30 mouse cellular contexts compared by ENCODE assay signal in the genomic region with DNA sequence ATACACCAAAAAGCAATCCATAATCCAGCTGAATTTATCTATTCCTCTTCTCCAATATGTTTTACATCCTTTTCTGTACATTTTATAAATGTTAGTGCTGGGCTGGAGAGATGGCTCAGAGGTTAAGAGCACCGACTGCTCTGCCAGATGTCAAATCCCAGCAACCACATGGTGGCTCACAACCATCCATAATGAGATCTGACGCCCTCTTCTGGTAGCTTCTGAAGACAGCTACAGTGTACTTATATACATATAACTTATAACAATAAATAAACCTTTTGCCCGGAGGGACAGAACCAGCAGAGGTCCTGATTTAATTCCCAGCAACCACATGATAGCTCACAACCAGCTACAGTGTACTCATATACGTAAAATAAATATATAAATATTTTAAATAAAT. TPM values are rescaled to one million over a fixed set of nuclear protein-coding genes. Genes with fewer than 3 reads are reported as not detected.
DNase-seq lines count a peak whose midpoint lies in the region; ATAC-seq and TF ChIP-seq lines count a peak whose summit lies in the region.
"Had no signal": no experiment of that assay in that cellular context is flagged by ENCODE, and none has a peak within 500 bp of the region (broad histone marks: within the 10 kb centered on the region; RNA-seq: fewer than 3 reads in every experiment).

No protein-coding gene starts in this region.

- H3K27ac ChIP-seq in intestine, postnatal 0 days (ENCODE audit: low read depth, low read length): no peak overlapping the region
- H3K27ac ChIP-seq in intestine, embryonic 16.5 days (ENCODE audit: low read length): no peak overlapping the region
- H3K27ac ChIP-seq in lung, postnatal 0 days (ENCODE audit: low read length): no peak overlapping the region
- H3K27ac ChIP-seq in left cerebral cortex, adult 2 months: no peak overlapping the region
- H3K27ac ChIP-seq: embryonic facial prominence, embryonic 12.5 days; heart, adult 2 months; hindbrain, embryonic 13.5 days; intestine, embryonic 15.5 days; kidney, embryonic 15.5 days; limb, embryonic 10.5 days; lung, embryonic 15.5 days; neural tube, embryonic 15.5 days had no signal

- H3K9ac ChIP-seq in intestine, postnatal 0 days (ENCODE audit: low read depth, low read length): no peak overlapping the region
- H3K9ac ChIP-seq in intestine, embryonic 16.5 days (ENCODE audit: low read depth, low read length): no peak overlapping the region
- no peak overlapping the region for H3K9ac ChIP-seq in lung, postnatal 0 days (replicated peaks; ENCODE audit: low read depth)
- H3K9ac ChIP-seq: embryonic facial prominence, embryonic 12.5 days; hindbrain, embryonic 13.5 days; intestine, embryonic 15.5 days; kidney, embryonic 15.5 days; lung, embryonic 15.5 days; neural tube, embryonic 15.5 days had no signal

- H3K9me3 ChIP-seq in intestine, postnatal 0 days (ENCODE audit: control insufficient read depth): no peaks in the 10 kb centered on the region
- H3K9me3 ChIP-seq in intestine, embryonic 16.5 days (ENCODE audit: control insufficient read depth, low read length): no peaks in the 10 kb centered on the region
- H3K9me3 ChIP-seq in lung, postnatal 0 days (ENCODE audit: low read length): no peaks in the 10 kb centered on the region
- H3K9me3 ChIP-seq: embryonic facial prominence, embryonic 12.5 days; hindbrain, embryonic 13.5 days; intestine, embryonic 15.5 days; kidney, embryonic 15.5 days; limb, embryonic 10.5 days; lung, embryonic 15.5 days; neural tube, embryonic 15.5 days had no signal

- no peaks in the 10 kb centered on the region for H3K27me3 ChIP-seq in intestine, postnatal 0 days (replicated peaks; ENCODE audit: control insufficient read depth, insufficient read depth, low read length)
- H3K27me3 ChIP-seq in intestine, embryonic 16.5 days (replicated peaks; ENCODE audit: control insufficient read depth, insufficient read depth, low read length): no peaks in the 10 kb centered on the region
- H3K27me3 ChIP-seq in lung, postnatal 0 days (replicated peaks; ENCODE audit: insufficient read depth, low read length): no peaks in the 10 kb centered on the region
- H3K27me3 ChIP-seq: CH12.LX; embryonic facial prominence, embryonic 12.5 days; hindbrain, embryonic 13.5 days; intestine, embryonic 15.5 days; kidney, embryonic 15.5 days; lung, embryonic 15.5 days; neural tube, embryonic 15.5 days had no signal

- ATAC-seq in intestine, postnatal 0 days: no peak
- ATAC-seq in intestine, embryonic 16.5 days: no peak
- ATAC-seq in lung, postnatal 0 days: no peak
- ATAC-seq in inflammation-experienced regulatory T-cells, adult 6 months: no peak
- ATAC-seq: intestine, embryonic 15.5 days had no signal

- H3K4me3 ChIP-seq in intestine, postnatal 0 days (ENCODE audit: low read depth, low read length): no peak overlapping the region
- no peak overlapping the region for H3K4me3 ChIP-seq in intestine, embryonic 16.5 days (ENCODE audit: low read length)
- no peak overlapping the region for H3K4me3 ChIP-seq in lung, postnatal 0 days (ENCODE audit: low read depth, low read length)
- H3K4me3 ChIP-seq in left cerebral cortex, adult 2 months: no peak overlapping the region
- H3K4me3 ChIP-seq: embryonic facial prominence, embryonic 12.5 days; heart, adult 2 months; hindbrain, embryonic 13.5 days; intestine, embryonic 15.5 days; kidney, embryonic 15.5 days; limb, embryonic 10.5 days; lung, embryonic 15.5 days; neural tube, embryonic 15.5 days had no signal

- H3K4me2 ChIP-seq in intestine, postnatal 0 days (replicated peaks; ENCODE audit: low read depth): no peak overlapping the region
- no peak overlapping the region for H3K4me2 ChIP-seq in intestine, embryonic 16.5 days (ENCODE audit: low read depth, low read length)
- H3K4me2 ChIP-seq in lung, postnatal 0 days (replicated peaks; ENCODE audit: low read depth, low read length): no peak overlapping the region
- H3K4me2 ChIP-seq: embryonic facial prominence, embryonic 12.5 days; hindbrain, embryonic 13.5 days; intestine, embryonic 15.5 days; kidney, embryonic 15.5 days; lung, embryonic 15.5 days; midbrain, embryonic 11.5 days; neural tube, embryonic 15.5 days had no signal

- DNase-seq in lung, postnatal 0 days (ENCODE audit: low spot score): no peak
- DNase-seq in lung, postnatal 10 days: no peak
- DNase-seq in ZHBTc4 (ENCODE audit: low read depth, low spot score): peak; percentile 66
- DNase-seq in left cerebral cortex, adult 2 months (ENCODE audit: extremely low spot score in 1 of 2, low spot score in 2 of 2): no peak
- DNase-seq: B cell, adult 2 months; cerebellum, adult 18-20 months; cerebellum, postnatal 14 days; gastrocnemius, postnatal 25 days; heart, adult 2 months; right cerebral cortex, adult 18-20 months; thymus, adult 2 months; thymus, postnatal 4 days had no signal

- WGBS in intestine, postnatal 0 days: 70% methylated on average over 4 of the region's 4 CpGs
- 73% methylated on average over 4 of the region's 4 CpGs for WGBS in intestine, embryonic 16.5 days
- WGBS in lung, postnatal 0 days: 66% methylated on average over 4 of the region's 4 CpGs

- TF ChIP-seq EP300 in lung, postnatal 0 days (IDR thresholded peaks at IDR 0.05): no peak

- H3K36me3 ChIP-seq in intestine, postnatal 0 days (ENCODE audit: control insufficient read depth, insufficient read depth): no peaks in the 10 kb centered on the region
- no peaks in the 10 kb centered on the region for H3K36me3 ChIP-seq in intestine, embryonic 16.5 days (ENCODE audit: control insufficient read depth, insufficient read depth, low read length)
- no peaks in the 10 kb centered on the region for H3K36me3 ChIP-seq in lung, postnatal 0 days (ENCODE audit: insufficient read depth, low read length)
- H3K36me3 ChIP-seq: embryonic facial prominence, embryonic 12.5 days; hindbrain, embryonic 13.5 days; intestine, embryonic 15.5 days; kidney, embryonic 15.5 days; limb, embryonic 10.5 days; lung, embryonic 15.5 days; neural tube, embryonic 15.5 days had no signal

- TF ChIP-seq CTCF in intestine, postnatal 0 days (IDR thresholded peaks at IDR 0.05; ENCODE audit: low read depth): peak; percentile 31
- TF ChIP-seq CTCF in lung, postnatal 0 days (IDR thresholded peaks at IDR 0.05): peak; percentile 19; the same call in 1 of the 2 replicates
- no peak for TF ChIP-seq CTCF in left cerebral cortex, adult 2 months (IDR thresholded peaks at IDR 0.05)

- intact Hi-C loops in left cerebral cortex, adult 2 months (cut with DNase I): no loop called here

- 0 out of 2 replicates have a peak, but pooled peaks cover 3% of the 10 kb centered on the region for H3K4me1 ChIP-seq in intestine, postnatal 0 days (replicated peaks; ENCODE audit: control insufficient read depth, insufficient read depth, low read length)
- peaks cover 6% of the 10 kb centered on the region for H3K4me1 ChIP-seq in intestine, embryonic 16.5 days (ENCODE audit: control insufficient read depth, insufficient read depth, low read length)
- no peaks in the 10 kb centered on the region for H3K4me1 ChIP-seq in lung, postnatal 0 days (ENCODE audit: insufficient read depth, low read depth, low read length)
- H3K4me1 ChIP-seq: intestine, embryonic 15.5 days had no signal

RNA-seq across cellular contexts. Expression of a gene that starts 20.3 kb away (rescaled TPM):
- 10.6 and 11.5 TPM in 2 replicates for polyA plus RNA-seq in intestine, postnatal 0 days (2015; fragmentation: Nextera tagmentation; extraction: Ambion mirVana)
- 31.3 and 33.7 TPM in 2 replicates for polyA plus RNA-seq in intestine, embryonic 16.5 days (2015; fragmentation: Nextera tagmentation; extraction: Ambion mirVana)
- polyA plus RNA-seq in lung, postnatal 0 days (2015; fragmentation: Nextera tagmentation; extraction: Ambion mirVana): 13.0 and 13.2 TPM in 2 replicates
- 10 to 100 TPM; 59.6 to 62.1 TPM for total RNA-seq in left cerebral cortex, adult 2 months (2021)
- 10 to 100 TPM; 24.6 to 58.8 (median 54.5) TPM for polyA plus RNA-seq in inflammation-experienced regulatory T-cells, adult 6 months (2017; shearing (Covaris generic))

RNA-seq across cellular contexts. Expression of a gene that starts 23.7 kb away (rescaled TPM):
- 44.7 and 49.0 TPM in 2 replicates for polyA plus RNA-seq in intestine, postnatal 0 days (2015; fragmentation: Nextera tagmentation; extraction: Ambion mirVana)
- polyA plus RNA-seq in intestine, embryonic 16.5 days (2015; fragmentation: Nextera tagmentation; extraction: Ambion mirVana): 40.7 and 47.2 TPM in 2 replicates
- polyA plus RNA-seq in lung, postnatal 0 days (2015; fragmentation: Nextera tagmentation; extraction: Ambion mirVana): 16.1 and 19.2 TPM in 2 replicates
- 10 to 100 TPM; 60.0 to 70.8 TPM for total RNA-seq in left cerebral cortex, adult 2 months (2021)
- 10 to 100 TPM; 20.5 to 30.5 (median 26.7) TPM for polyA plus RNA-seq in inflammation-experienced regulatory T-cells, adult 6 months (2017; shearing (Covaris generic))

RNA-seq across cellular contexts. Expression of a gene that starts 26.6 kb away (rescaled TPM):
- 0.77 and 1.0 TPM in 2 replicates for polyA plus RNA-seq in intestine, postnatal 0 days (2015; fragmentation: Nextera tagmentation; extraction: Ambion mirVana)
- 0.11 and 0.18 TPM in 2 replicates for polyA plus RNA-seq in intestine, embryonic 16.5 days (2015; fragmentation: Nextera tagmentation; extraction: Ambion mirVana)
- 0.11 and 0.12 TPM in 2 replicates for polyA plus RNA-seq in lung, postnatal 0 days (2015; fragmentation: Nextera tagmentation; extraction: Ambion mirVana)
- not detected for total RNA-seq in left cerebral cortex, adult 2 months (2021)
- under 1 TPM in 2 of 3 experiments, not detected in 1; 0.26 to 0.49 TPM for polyA plus RNA-seq in inflammation-experienced regulatory T-cells, adult 6 months (2017; shearing (Covaris generic))
- total RNA-seq: adrenal gland, adult 18-20 months; CH12.LX; gastrocnemius, postnatal 25 days; heart, adult 2 months; heart, postnatal 25 days; layer of hippocampus, postnatal 14 days; liver, adult 2 months had no signal
- polyA plus RNA-seq: forebrain, embryonic 11.5 days; heart, adult 2 months; heart, embryonic 14.5 days; liver, adult 2 months; midbrain, embryonic 11.5 days had no signal

RNA-seq across cellular contexts. Expression of a gene that starts 46.7 kb away (rescaled TPM):
- polyA plus RNA-seq in intestine, postnatal 0 days (2015; fragmentation: Nextera tagmentation; extraction: Ambion mirVana): 3.1 and 3.3 TPM in 2 replicates
- 5.8 and 5.9 TPM in 2 replicates for polyA plus RNA-seq in intestine, embryonic 16.5 days (2015; fragmentation: Nextera tagmentation; extraction: Ambion mirVana)
- 4.7 and 4.9 TPM in 2 replicates for polyA plus RNA-seq in lung, postnatal 0 days (2015; fragmentation: Nextera tagmentation; extraction: Ambion mirVana)
- total RNA-seq in left cerebral cortex, adult 2 months (2021): 10 to 100 TPM; 35.3 to 36.3 TPM
- polyA plus RNA-seq in inflammation-experienced regulatory T-cells, adult 6 months (2017; shearing (Covaris generic)): 1 to 10 TPM in 2 of 3 experiments, under 1 TPM in 1; 0.91 to 1.8 (median 1.5) TPM
